Mouse (Mus musculus): ENCODE measurements around the gene Adck1. TPM values are rescaled to one million over a fixed set of nuclear protein-coding genes. Genes with fewer than 3 reads are reported as not detected.

Adck1 gene
- polyA plus RNA-seq, 1 experiment, result 11.8 TPM

- TF ChIP-seq CTCF (IDR thresholded peaks at IDR 0.05; ENCODE audit: control insufficient read depth, insufficient read depth, insufficient replicate concordance, low read depth, low read length), result no peak
- no peak for TF ChIP-seq POLR2A (IDR thresholded peaks at IDR 0.05; ENCODE audit: control insufficient read depth, low read depth, low read length)
- no peaks in the 10 kb centered on the region for H3K27me3 ChIP-seq (ENCODE audit: control insufficient read depth, insufficient read depth, low read length)
- H3K4me1 ChIP-seq (ENCODE audit: control insufficient read depth, insufficient read depth, low read length), result no peaks in the 10 kb centered on the region
- H3K27ac ChIP-seq (ENCODE audit: control insufficient read depth, insufficient read depth, low read depth, low read length), result no peak overlapping the region
- no peaks in the 10 kb centered on the region for H3K36me3 ChIP-seq (ENCODE audit: control insufficient read depth, insufficient read depth, low read length)
- no peak overlapping the region for H3K4me3 ChIP-seq (ENCODE audit: control insufficient read depth, low read depth, low read length)
Observed at GRCm38 (mm10) chr12:88403541-88403940, 43.2 kb downstream of the Adck1 start.

- Histone ChIP-seq H3K27me3 (ENCODE audit: control insufficient read depth, insufficient read depth, low read length) (no peaks in the 10 kb centered on the region), H3K4me3 (ENCODE audit: control insufficient read depth, low read depth, low read length) (no peak overlapping the region), H3K27ac (ENCODE audit: control insufficient read depth, insufficient read depth, low read depth, low read length) (no peak overlapping the region), H3K4me1 (ENCODE audit: control insufficient read depth, insufficient read depth, low read length) (no peaks in the 10 kb centered on the region), H3K36me3 (ENCODE audit: control insufficient read depth, insufficient read depth, low read length) (no peaks in the 10 kb centered on the region)
- TF ChIP-seq CTCF (IDR thresholded peaks at IDR 0.05; ENCODE audit: control insufficient read depth, insufficient read depth, insufficient replicate concordance, low read depth, low read length), result no peak
- no peak for TF ChIP-seq POLR2A (IDR thresholded peaks at IDR 0.05; ENCODE audit: control insufficient read depth, low read depth, low read length)
Observed at GRCm38 (mm10) chr12:88405113-88405512, 44.8 kb downstream of the Adck1 start.

GRCm38 (mm10) chr12:88407996-88408322 is 47.6 kb downstream of the Adck1 start:
- no peaks in the 10 kb centered on the region for H3K36me3 ChIP-seq (ENCODE audit: control insufficient read depth, insufficient read depth, low read length)
- H3K27ac ChIP-seq (ENCODE audit: control insufficient read depth, insufficient read depth, low read depth, low read length), result no peak overlapping the region
- no peak overlapping the region for H3K4me3 ChIP-seq (ENCODE audit: control insufficient read depth, low read depth, low read length)
- no peak for TF ChIP-seq POLR2A (IDR thresholded peaks at IDR 0.05; ENCODE audit: control insufficient read depth, low read depth, low read length)
- no peak for TF ChIP-seq CTCF (IDR thresholded peaks at IDR 0.05; ENCODE audit: control insufficient read depth, insufficient read depth, insufficient replicate concordance, low read depth, low read length)
- H3K27me3 ChIP-seq (ENCODE audit: control insufficient read depth, insufficient read depth, low read length), result no peaks in the 10 kb centered on the region
- H3K4me1 ChIP-seq (ENCODE audit: control insufficient read depth, insufficient read depth, low read length), result no peaks in the 10 kb centered on the region

- TF ChIP-seq CTCF (IDR thresholded peaks at IDR 0.05; ENCODE audit: control insufficient read depth, insufficient read depth, insufficient replicate concordance, low read depth, low read length) (no peak), POLR2A (IDR thresholded peaks at IDR 0.05; ENCODE audit: control insufficient read depth, low read depth, low read length) (no peak)
Observed at GRCm38 (mm10) chr12:88408323-88409047, 48.1 kb downstream of the Adck1 start.

GRCm38 (mm10) chr12:88413239-88413638 is 52.9 kb downstream of the Adck1 start:
- Histone ChIP-seq H3K4me1 (ENCODE audit: control insufficient read depth, insufficient read depth, low read length) (no peaks in the 10 kb centered on the region), H3K4me3 (ENCODE audit: control insufficient read depth, low read depth, low read length) (no peak overlapping the region), H3K27me3 (ENCODE audit: control insufficient read depth, insufficient read depth, low read length) (no peaks in the 10 kb centered on the region), H3K27ac (ENCODE audit: control insufficient read depth, insufficient read depth, low read depth, low read length) (no peak overlapping the region), H3K36me3 (ENCODE audit: control insufficient read depth, insufficient read depth, low read length) (no peaks in the 10 kb centered on the region)
- TF ChIP-seq CTCF (IDR thresholded peaks at IDR 0.05; ENCODE audit: control insufficient read depth, insufficient read depth, insufficient replicate concordance, low read depth, low read length) (no peak), POLR2A (IDR thresholded peaks at IDR 0.05; ENCODE audit: control insufficient read depth, low read depth, low read length) (no peak)

More at GRCm38 (mm10) chr12:88408323-88409047, 48.1 kb downstream of the Adck1 start:
- no peak overlapping the region for H3K4me3 ChIP-seq (ENCODE audit: control insufficient read depth, low read depth, low read length)
- H3K36me3 ChIP-seq (ENCODE audit: control insufficient read depth, insufficient read depth, low read length), result no peaks in the 10 kb centered on the region
- no peaks in the 10 kb centered on the region for H3K4me1 ChIP-seq (ENCODE audit: control insufficient read depth, insufficient read depth, low read length)
- no peaks in the 10 kb centered on the region for H3K27me3 ChIP-seq (ENCODE audit: control insufficient read depth, insufficient read depth, low read length)
- no peak overlapping the region for H3K27ac ChIP-seq (ENCODE audit: control insufficient read depth, insufficient read depth, low read depth, low read length)

- no peak for TF ChIP-seq CTCF (IDR thresholded peaks at IDR 0.05; ENCODE audit: control insufficient read depth, insufficient read depth, insufficient replicate concordance, low read depth, low read length)
- no peak for TF ChIP-seq POLR2A (IDR thresholded peaks at IDR 0.05; ENCODE audit: control insufficient read depth, low read depth, low read length)
- H3K27ac ChIP-seq (ENCODE audit: control insufficient read depth, insufficient read depth, low read depth, low read length), result no peak overlapping the region
- H3K4me3 ChIP-seq (ENCODE audit: control insufficient read depth, low read depth, low read length), result no peak overlapping the region
- no peaks in the 10 kb centered on the region for H3K36me3 ChIP-seq (ENCODE audit: control insufficient read depth, insufficient read depth, low read length)
- no peaks in the 10 kb centered on the region for H3K4me1 ChIP-seq (ENCODE audit: control insufficient read depth, insufficient read depth, low read length)
- H3K27me3 ChIP-seq (ENCODE audit: control insufficient read depth, insufficient read depth, low read length), result no peaks in the 10 kb centered on the region
Observed at GRCm38 (mm10) chr12:88419912-88420621, 59.7 kb downstream of the Adck1 start.

- no peak overlapping the region for H3K27ac ChIP-seq (ENCODE audit: control insufficient read depth, insufficient read depth, low read depth, low read length)
- H3K36me3 ChIP-seq (ENCODE audit: control insufficient read depth, insufficient read depth, low read length), result no peaks in the 10 kb centered on the region
- TF ChIP-seq POLR2A (IDR thresholded peaks at IDR 0.05; ENCODE audit: control insufficient read depth, low read depth, low read length) (no peak), CTCF (IDR thresholded peaks at IDR 0.05; ENCODE audit: control insufficient read depth, insufficient read depth, insufficient replicate concordance, low read depth, low read length) (no peak)
- no peaks in the 10 kb centered on the region for H3K4me1 ChIP-seq (ENCODE audit: control insufficient read depth, insufficient read depth, low read length)
- H3K4me3 ChIP-seq (ENCODE audit: control insufficient read depth, low read depth, low read length), result no peak overlapping the region
- H3K27me3 ChIP-seq (ENCODE audit: control insufficient read depth, insufficient read depth, low read length), result no peaks in the 10 kb centered on the region
Observed at GRCm38 (mm10) chr12:88426926-88427325, 66.6 kb downstream of the Adck1 start.
